Mouse (Mus musculus): ENCODE results near the gene Slc25a34. TPM values are rescaled to one million over a fixed set of nuclear protein-coding genes. Genes with fewer than 3 reads are reported as not detected.

Slc25a34 gene
- polyA plus RNA-seq (2015; fragmentation: Nextera tagmentation; extraction: Ambion mirVana): 0.10 and 0.28 TPM in 2 replicates

DNA sequence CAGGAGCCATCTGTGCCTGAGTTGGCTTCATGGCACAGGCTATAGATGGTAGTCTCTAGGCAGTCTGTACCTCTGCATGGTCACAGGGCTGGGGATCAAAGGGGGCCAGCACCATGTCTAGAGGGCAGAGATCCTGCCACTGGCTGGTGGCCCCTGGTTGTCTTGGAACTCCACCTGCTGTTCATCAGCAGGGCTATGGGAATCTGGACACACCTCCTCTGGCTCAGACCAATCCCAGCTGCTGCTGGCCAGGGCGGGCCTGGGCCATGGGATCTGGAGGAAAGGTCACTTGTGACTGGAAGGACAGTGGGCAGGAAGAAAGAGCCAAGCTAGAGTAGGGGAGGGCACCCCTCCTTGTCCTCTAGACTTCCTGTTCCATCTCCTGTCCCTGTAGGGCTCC is at the start of gene Slc25a34:
TSS of gene Slc25a34 (minus strand) at position 156 of the 400 bp plus-strand sequence.
- no peak within 1 kb of the TSS for H3K9ac ChIP-seq (replicated peaks)
- H3K4me3 ChIP-seq (replicated peaks): no peak within 1 kb of the TSS
- WGBS: 53% methylated on average over 1 of the region's 1 CpGs
- H3K27ac ChIP-seq (replicated peaks): no peak within 1 kb of the TSS
- H3K4me2 ChIP-seq: no peak within 1 kb of the TSS
- H3K9me3 ChIP-seq (replicated peaks): no peaks in the 10 kb centered on the region
- peaks cover 30% of the 10 kb centered on the region for H3K36me3 ChIP-seq
- ATAC-seq (ENCODE audit: low FRiP score): no peak
- no peaks in the 10 kb centered on the region for H3K27me3 ChIP-seq (replicated peaks)
- H3K4me1 ChIP-seq: 0 out of 2 replicates have a peak, but pooled peaks cover 3% of the 10 kb centered on the region

DNA sequence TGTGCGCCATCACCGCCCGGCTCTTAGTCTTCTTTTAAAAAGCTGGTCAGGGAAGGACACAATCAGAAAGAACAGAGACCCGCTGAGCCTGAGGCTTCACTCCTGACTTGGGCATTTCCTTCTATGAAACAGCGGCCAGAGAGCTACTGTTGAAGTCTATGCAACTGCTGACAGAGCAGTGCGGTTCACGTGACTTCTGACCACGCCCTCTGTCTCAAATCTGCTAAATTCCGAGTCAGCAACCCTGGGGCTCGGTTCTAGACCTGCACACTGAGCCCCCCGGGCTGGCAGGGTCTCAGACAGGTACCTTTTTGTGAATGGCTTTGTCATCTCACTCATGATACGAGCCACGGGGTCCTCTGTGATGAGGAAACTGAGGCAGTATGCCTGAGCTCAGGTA is 48.7 kb upstream of the Slc25a34 start:
- 0 out of 2 replicates have a peak, but pooled peaks cover 5% of the 10 kb centered on the region for H3K36me3 ChIP-seq
- no peak overlapping the region for H3K9ac ChIP-seq (replicated peaks)
- no peak overlapping the region for H3K4me2 ChIP-seq
- no peaks in the 10 kb centered on the region for H3K9me3 ChIP-seq (replicated peaks)
- ATAC-seq (ENCODE audit: low FRiP score): no peak
- H3K4me3 ChIP-seq (replicated peaks): no peak overlapping the region
- WGBS: 76% methylated on average over 13 of the region's 13 CpGs
- H3K4me1 ChIP-seq: no peaks in the 10 kb centered on the region
- no peak overlapping the region for H3K27ac ChIP-seq (replicated peaks)
- H3K27me3 ChIP-seq (replicated peaks): no peaks in the 10 kb centered on the region

DNA sequence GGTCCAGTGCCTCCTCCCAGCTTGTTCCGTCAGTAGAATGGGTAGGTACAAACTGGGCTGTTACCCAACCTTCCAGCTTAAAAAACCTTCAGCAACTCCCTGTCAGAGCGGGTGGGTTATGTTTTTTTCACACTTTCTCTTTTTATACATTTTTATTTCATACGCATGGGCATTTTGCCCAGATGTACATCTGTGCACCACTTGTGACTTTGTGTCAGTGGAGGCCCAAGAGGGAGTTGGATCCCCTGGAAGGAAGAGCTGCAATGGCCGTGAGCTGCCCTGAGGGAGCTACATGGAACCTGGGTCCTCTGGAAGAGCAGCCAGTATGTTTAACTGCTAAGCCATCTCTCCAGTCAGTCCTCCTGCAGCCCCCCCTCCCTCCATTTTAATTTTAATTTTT is 47.8 kb upstream of the Slc25a34 start:
- H3K27me3 ChIP-seq (replicated peaks): no peaks in the 10 kb centered on the region
- no peaks in the 10 kb centered on the region for H3K36me3 ChIP-seq
- H3K4me1 ChIP-seq: no peaks in the 10 kb centered on the region
- no peak overlapping the region for H3K9ac ChIP-seq (replicated peaks)
- no peak for ATAC-seq (ENCODE audit: low FRiP score)
- H3K4me3 ChIP-seq (replicated peaks): no peak overlapping the region
- no peaks in the 10 kb centered on the region for H3K9me3 ChIP-seq (replicated peaks)
- WGBS: 77% methylated on average over 4 of the region's 4 CpGs
- H3K27ac ChIP-seq (replicated peaks): no peak overlapping the region
- no peak overlapping the region for H3K4me2 ChIP-seq

DNA sequence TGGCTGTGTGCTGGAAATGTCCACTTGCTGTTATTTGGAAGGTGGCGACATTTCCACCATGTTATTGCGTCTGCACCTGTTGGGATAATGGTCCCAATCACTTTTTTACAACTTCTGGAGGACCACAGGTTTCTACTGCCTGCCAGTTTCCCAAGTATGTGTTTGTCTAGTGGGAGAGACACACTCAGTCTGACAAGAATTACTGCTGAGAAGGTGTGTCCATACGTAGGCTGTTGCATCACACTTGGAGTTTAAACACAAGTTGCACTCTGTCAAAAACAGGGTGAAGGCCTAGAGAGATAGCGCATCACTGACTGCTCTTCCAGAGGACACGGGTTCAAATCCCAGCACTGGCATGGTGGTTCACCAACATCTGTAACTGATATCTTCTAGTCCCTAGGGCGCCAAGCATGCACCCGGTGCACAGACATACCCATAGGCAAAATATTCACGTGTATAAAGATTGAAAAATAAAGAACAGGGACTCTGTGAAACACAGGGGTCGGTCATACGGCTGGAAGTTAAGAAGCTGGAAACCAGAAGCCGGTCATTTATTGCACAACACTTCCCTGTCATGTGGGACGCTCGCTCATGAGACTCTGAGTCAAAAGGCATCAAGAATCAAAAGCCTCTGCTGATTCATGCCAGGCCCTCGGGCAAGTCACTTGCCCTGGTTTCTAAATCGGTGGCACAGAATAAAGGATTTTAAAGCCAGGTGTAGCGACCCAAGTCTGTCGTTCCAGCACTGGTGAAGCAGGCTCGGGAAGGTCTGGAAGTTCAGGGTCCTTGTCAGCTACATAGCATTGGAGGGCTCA is 46.5 kb upstream of the Slc25a34 start:
- no peak for ATAC-seq (ENCODE audit: low FRiP score)
- no peak overlapping the region for H3K4me2 ChIP-seq
- WGBS: 88% methylated on average over 18 of the region's 18 CpGs
- H3K9ac ChIP-seq (replicated peaks): no peak overlapping the region
- no peaks in the 10 kb centered on the region for H3K9me3 ChIP-seq (replicated peaks)
- no peak overlapping the region for H3K27ac ChIP-seq (replicated peaks)
- H3K27me3 ChIP-seq (replicated peaks): no peaks in the 10 kb centered on the region
- H3K4me3 ChIP-seq (replicated peaks): no peak overlapping the region
- no peaks in the 10 kb centered on the region for H3K36me3 ChIP-seq
- H3K4me1 ChIP-seq: peaks cover 2% of the 10 kb centered on the region

DNA sequence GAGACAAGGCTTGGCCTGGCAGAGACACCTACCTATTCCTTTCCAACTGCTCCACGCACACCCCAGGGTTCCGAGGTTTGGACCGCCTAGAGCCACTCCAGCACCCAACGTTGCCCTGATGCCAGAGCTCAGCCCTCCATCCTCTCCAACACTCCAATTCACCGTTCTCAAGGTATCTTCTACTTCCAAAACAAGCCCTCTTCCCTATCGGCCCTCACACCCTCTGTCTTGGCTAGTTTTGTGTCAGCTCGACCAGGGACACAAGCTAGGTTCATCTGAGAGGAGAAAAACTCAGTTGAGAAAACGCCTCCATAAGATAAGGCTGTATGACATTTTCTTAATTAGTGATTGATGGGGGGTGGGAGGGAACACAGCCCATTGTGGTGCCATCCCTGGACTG is 41.2 kb upstream of the Slc25a34 start, which contains the start of gene Plekhm2:
TSS of gene Plekhm2 (minus strand) at position 101 of the 400 bp plus-strand sequence.
- Histone ChIP-seq H3K27me3 (replicated peaks) (no peaks in the 10 kb centered on the region), H3K36me3 (peaks cover 9% of the 10 kb centered on the region; the same call in 1 of the 2 replicates), H3K4me3 (replicated peaks) (peak within 1 kb of the TSS; percentile 79), H3K4me1 (peaks cover 28% of the 10 kb centered on the region), H3K27ac (replicated peaks) (peak within 1 kb of the TSS; percentile 85), H3K9ac (replicated peaks) (peak within 1 kb of the TSS; percentile 93), H3K9me3 (replicated peaks) (no peaks in the 10 kb centered on the region), H3K4me2 (peak within 1 kb of the TSS; percentile 92)
- peak; percentile 36 for ATAC-seq (ENCODE audit: low FRiP score)
- 76% methylated on average over 8 of the region's 8 CpGs for WGBS

DNA sequence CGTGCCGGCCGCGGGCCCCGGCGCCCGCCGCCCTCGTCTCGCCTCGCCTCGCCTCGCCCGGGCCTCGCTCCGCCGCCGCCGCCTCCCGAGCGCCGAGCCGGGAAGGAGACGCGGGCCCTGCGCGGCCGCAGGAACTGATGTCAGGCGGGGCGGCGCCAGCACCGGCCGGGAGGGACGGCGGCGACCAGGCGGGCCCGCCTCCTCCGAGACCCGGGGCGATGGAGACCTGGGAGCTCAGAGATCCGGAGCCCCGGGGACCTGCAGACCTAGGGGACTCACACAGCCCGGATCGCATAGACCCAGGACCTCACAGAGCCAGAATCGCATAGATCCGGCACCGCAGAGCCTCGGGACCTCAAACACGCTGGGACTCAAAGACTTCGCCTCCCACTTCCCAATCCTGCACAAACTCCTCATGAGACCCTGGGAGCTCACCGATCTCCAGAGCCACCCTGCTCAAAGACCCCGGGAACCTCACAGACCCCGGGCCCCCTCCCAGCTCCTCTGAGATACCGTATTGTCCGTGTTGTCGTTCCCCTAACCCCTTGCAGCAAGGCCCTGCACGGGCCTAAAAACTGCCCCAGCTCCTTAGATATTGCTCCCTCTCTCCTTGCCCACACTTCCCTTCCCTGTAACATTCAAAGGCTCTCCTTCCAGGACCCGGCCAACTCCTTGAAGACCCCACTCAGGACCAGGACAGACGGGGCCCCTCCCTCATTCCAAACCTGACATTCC is 40.6 kb upstream of the Slc25a34 start:
- peak; percentile 88 for ATAC-seq (ENCODE audit: low FRiP score)
- Histone ChIP-seq H3K4me1 (peaks cover 28% of the 10 kb centered on the region), H3K9me3 (replicated peaks) (no peaks in the 10 kb centered on the region), H3K27ac (replicated peaks) (peak overlapping the region; percentile 85), H3K27me3 (replicated peaks) (no peaks in the 10 kb centered on the region), H3K4me2 (peak overlapping the region; percentile 92), H3K36me3 (peaks cover 9% of the 10 kb centered on the region; the same call in 1 of the 2 replicates), H3K9ac (replicated peaks) (peak overlapping the region; percentile 93), H3K4me3 (replicated peaks) (peak overlapping the region; percentile 79)
- WGBS: 1% methylated on average over 37 of the region's 60 CpGs

DNA sequence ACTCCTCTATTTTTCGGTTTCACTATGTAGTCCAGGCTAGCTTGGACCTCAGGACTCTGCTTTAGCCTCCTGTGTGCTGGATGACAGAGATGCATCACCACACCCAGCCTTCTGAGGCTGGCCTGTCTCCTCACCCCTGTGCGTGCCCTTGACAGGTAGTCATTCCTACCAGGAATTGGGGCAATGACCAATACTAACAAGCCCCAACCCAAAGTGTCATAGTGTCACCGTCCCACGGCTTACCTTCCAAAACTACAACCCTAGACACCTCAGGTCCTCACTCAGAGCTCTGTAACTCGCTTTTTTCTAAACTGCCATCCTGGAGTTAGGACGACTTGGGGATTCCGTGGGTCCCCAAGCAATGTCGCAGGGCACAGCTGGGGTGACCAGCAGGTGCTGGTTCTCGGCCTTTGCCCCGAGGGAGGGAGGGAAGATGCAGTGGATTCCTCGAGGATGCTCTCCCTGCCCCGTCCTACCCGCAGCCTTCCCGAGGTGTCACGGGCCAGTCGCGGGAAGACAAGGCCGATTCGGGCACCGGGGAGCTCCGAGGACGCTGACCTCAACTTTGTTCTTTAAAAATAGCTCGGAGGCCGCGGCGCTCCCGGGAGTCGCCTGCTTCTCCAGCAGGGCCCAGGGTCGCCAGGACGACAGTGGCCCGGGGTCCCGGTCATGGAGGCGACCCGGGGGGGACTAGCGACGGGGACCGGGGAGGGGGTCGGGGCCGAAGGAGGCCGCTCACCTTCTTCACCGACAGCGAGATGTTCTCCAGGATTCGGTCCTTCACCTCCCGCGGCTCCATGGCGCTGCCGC is 39.7 kb upstream of the Slc25a34 start:
- Histone ChIP-seq H3K27me3 (replicated peaks) (no peaks in the 10 kb centered on the region), H3K27ac (replicated peaks) (peak overlapping the region; percentile 85), H3K36me3 (peaks cover 9% of the 10 kb centered on the region; the same call in 1 of the 2 replicates), H3K9ac (replicated peaks) (peak overlapping the region; percentile 93), H3K4me1 (peaks cover 28% of the 10 kb centered on the region), H3K4me2 (peak overlapping the region; percentile 92), H3K9me3 (replicated peaks) (no peaks in the 10 kb centered on the region), H3K4me3 (replicated peaks) (peak overlapping the region; percentile 79)
- 3% methylated on average over 45 of the region's 47 CpGs for WGBS
- ATAC-seq (ENCODE audit: low FRiP score): peak; percentile 37; the same call in 1 of the 2 replicates

DNA sequence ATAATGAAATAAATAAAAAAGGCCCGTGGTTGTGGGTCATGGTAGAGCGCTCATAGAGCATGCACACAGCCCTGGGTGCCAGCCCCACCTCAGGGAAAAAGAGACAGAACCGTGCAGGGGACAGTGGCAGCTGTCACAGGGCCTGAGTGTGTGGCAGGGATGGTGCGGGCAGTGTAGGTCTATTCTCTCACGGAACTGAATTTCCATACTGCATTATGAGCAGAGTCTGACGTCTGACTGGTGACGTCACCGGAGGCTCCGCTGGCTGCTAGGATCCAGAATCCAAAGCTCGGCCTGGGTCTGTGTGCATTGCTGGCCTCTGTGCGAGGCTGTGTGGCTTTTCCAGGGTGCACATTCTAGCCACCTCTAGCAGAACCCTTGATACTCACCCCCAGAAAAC is 37.3 kb upstream of the Slc25a34 start:
- Histone ChIP-seq H3K4me1 (peaks cover 28% of the 10 kb centered on the region), H3K9me3 (replicated peaks) (no peaks in the 10 kb centered on the region), H3K27me3 (replicated peaks) (no peaks in the 10 kb centered on the region), H3K4me3 (replicated peaks) (no peak overlapping the region), H3K36me3 (peaks cover 14% of the 10 kb centered on the region; the same call in 1 of the 2 replicates), H3K4me2 (no peak overlapping the region), H3K9ac (replicated peaks) (no peak overlapping the region), H3K27ac (replicated peaks) (no peak overlapping the region)
- no peak for ATAC-seq (ENCODE audit: low FRiP score)
- 83% methylated on average over 11 of the region's 11 CpGs for whole genome bisulfite sequencing

DNA sequence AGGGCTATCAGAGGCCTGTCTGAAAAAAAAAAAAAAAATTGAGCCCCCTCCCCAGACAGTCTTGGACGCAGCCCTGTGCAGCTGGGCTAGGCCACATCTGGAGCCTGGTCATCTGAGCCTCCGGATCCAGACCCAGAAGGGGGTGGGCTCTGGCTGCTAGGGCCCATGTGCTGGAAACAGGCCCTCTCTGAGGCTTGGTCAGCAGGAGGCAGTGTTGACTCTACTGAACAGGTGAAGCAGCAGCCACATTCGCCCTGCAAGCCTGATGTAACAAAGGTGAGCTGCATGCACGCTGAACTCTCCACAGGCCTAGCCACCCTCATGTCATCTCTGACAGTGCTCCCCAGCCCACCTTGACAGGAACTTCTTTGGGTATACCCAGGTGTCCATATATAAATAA is 36.1 kb upstream of the Slc25a34 start:
- Histone ChIP-seq H3K4me2 (no peak overlapping the region), H3K9me3 (replicated peaks) (no peaks in the 10 kb centered on the region), H3K27me3 (replicated peaks) (no peaks in the 10 kb centered on the region), H3K4me1 (peaks cover 23% of the 10 kb centered on the region), H3K36me3 (peaks cover 14% of the 10 kb centered on the region; the same call in 1 of the 2 replicates), H3K27ac (replicated peaks) (no peak overlapping the region), H3K4me3 (replicated peaks) (no peak overlapping the region), H3K9ac (replicated peaks) (no peak overlapping the region)
- ATAC-seq (ENCODE audit: low FRiP score): no peak
- WGBS: 74% methylated on average over 4 of the region's 4 CpGs

DNA sequence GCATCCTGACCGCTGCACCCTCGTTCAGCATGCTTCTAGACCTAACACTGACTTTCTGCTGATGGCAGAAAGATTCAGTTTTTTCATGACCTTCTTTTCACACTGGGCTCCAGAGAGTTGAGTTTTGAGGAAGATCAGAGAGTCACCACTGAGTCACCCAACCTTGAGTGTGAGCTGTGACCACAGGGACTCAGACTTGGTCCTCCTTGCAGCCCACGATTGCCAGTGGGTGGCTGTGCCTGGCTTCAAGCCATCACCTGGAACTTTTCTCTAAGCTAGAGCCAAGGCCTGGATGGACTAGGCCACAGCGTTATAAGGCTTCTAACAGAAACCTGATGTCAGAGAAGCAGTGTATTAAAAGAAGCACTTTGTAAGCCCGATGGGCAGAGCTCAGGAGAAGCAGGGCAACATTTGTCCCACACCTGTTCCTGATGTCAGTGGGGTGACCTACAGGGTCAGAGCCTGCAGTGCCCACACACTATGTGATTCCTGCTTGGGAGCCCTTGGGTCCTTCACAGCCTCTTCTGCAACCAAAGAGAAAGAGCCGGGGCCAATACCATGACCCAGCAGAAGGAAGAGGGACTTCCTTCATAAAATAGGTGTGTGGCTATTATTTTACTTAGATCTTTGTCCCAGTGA is 35.3 kb upstream of the Slc25a34 start:
- Histone ChIP-seq H3K27ac (replicated peaks) (no peak overlapping the region), H3K9ac (replicated peaks) (no peak overlapping the region), H3K4me1 (peaks cover 22% of the 10 kb centered on the region), H3K9me3 (replicated peaks) (no peaks in the 10 kb centered on the region), H3K36me3 (peaks cover 14% of the 10 kb centered on the region; the same call in 1 of the 2 replicates), H3K27me3 (replicated peaks) (no peaks in the 10 kb centered on the region), H3K4me2 (no peak overlapping the region), H3K4me3 (replicated peaks) (no peak overlapping the region)
- ATAC-seq (ENCODE audit: low FRiP score): no peak
- 92% methylated on average over 6 of the region's 6 CpGs for WGBS

DNA sequence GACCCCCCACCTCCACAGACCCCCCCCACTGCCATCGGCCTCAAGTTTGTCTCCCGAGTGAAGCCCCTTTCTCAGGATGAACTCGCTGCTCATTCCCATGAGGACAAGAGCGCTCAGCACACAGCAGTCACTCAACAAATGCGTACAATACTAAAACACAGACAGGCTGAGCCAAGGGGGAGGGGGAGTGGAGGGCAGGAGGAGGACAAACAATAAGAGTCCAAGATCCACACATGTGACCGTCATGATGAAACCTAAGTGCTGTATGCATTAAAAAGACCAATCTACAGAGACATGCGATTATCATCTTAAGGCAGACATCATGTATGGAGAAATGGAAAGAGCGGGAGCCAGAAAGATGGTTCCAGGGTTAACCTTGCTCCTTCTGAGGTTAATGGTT is 33.3 kb upstream of the Slc25a34 start:
- no peak overlapping the region for H3K4me3 ChIP-seq (replicated peaks)
- H3K36me3 ChIP-seq: peaks cover 21% of the 10 kb centered on the region
- peaks cover 8% of the 10 kb centered on the region for H3K4me1 ChIP-seq
- no peak overlapping the region for H3K4me2 ChIP-seq
- no peak overlapping the region for H3K27ac ChIP-seq (replicated peaks)
- no peaks in the 10 kb centered on the region for H3K27me3 ChIP-seq (replicated peaks)
- no peak for ATAC-seq (ENCODE audit: low FRiP score)
- H3K9ac ChIP-seq (replicated peaks): no peak overlapping the region
- H3K9me3 ChIP-seq (replicated peaks): no peaks in the 10 kb centered on the region
- WGBS: 78% methylated on average over 8 of the region's 8 CpGs

Measured in neural tube, embryonic 15.5 days (tissue).